Mouse (Mus musculus) kidney, embryonic 14.5 days (tissue): Measurements from ENCODE around the gene Cabp2. TPM values are rescaled to one million over a fixed set of nuclear protein-coding genes. Genes with fewer than 3 reads are reported as not detected.
"Not testable (repeated sequence)": the region's sequence is repeated elsewhere in the genome, so short reads cannot be mapped to it uniquely, and the experiment has no call there.

Source experiments
- ATAC-seq: fragments of 200-750 bp; cut with Nextera tagmentation; 2 replicates; pipeline ENCODE4 v1.8.0; 2017; ENCODE audit warnings: moderate number of reproducible peaks, mild to moderate bottlenecking, moderate TSS enrichment, moderate library complexity; ENCODE audit not compliant: low FRiP score, low TSS enrichment
- H3K27ac ChIP-seq: fragments of 300-500 bp; sonication (generic); 2 replicates; pipeline ENCODE4 v1.5.1; 2014; ENCODE audit warnings: low read depth, mild to moderate bottlenecking, low read length, moderate library complexity, mixed read lengths
- H3K27me3 ChIP-seq: fragments of 300-500 bp; sonication (generic); 2 replicates; pipeline ENCODE4 v1.6.1; 2014; ENCODE audit warnings: mild to moderate bottlenecking, low read length; ENCODE audit not compliant: control insufficient read depth, insufficient read depth
- H3K36me3 ChIP-seq: fragments of 300-500 bp; sonication (generic); 2 replicates; pipeline ENCODE4 v1.6.1; 2014; ENCODE audit warnings: low read length, mixed read lengths; ENCODE audit not compliant: control insufficient read depth, insufficient read depth
- H3K4me1 ChIP-seq: fragments of 300-500 bp; sonication (generic); 2 replicates; pipeline ENCODE4 v1.6.1; 2014; ENCODE audit warnings: low read length, mixed read lengths; ENCODE audit not compliant: control insufficient read depth, insufficient read depth
- H3K4me2 ChIP-seq: fragments of 300-500 bp; sonication (generic); replicated peaks from 2 replicates; pipeline ENCODE4 v1.6.1; 2014; ENCODE audit warnings: low read depth, mild to moderate bottlenecking, low read length
- H3K4me3 ChIP-seq: fragments of 300-500 bp; sonication (generic); 2 replicates; pipeline ENCODE4 v1.5.1; 2014; ENCODE audit warnings: mild to moderate bottlenecking, low read length
- H3K9ac ChIP-seq: fragments of 300-500 bp; sonication (generic); 2 replicates; pipeline ENCODE4 v1.6.1; 2014; ENCODE audit warnings: low read depth, mild to moderate bottlenecking, low read length, moderate library complexity
- H3K9me3 ChIP-seq: fragments of 300-500 bp; sonication (generic); 2 replicates; pipeline ENCODE4 v1.6.1; 2016; ENCODE audit warnings: low read length; ENCODE audit not compliant: control insufficient read depth
- WGBS: fragments of 180-500 bp; shearing (Covaris S2); extraction: QIAGEN DNeasy Blood & Tissue Kit; methylation state at CpG from one replicate; pipeline ENCODE4 v1.1.7; 2014; 5-methylcytosine and 5-hydroxymethylcytosine counted together
- polyA plus RNA-seq: library from polyadenylated mRNA; unstranded; fragments of >200 nt; fragmentation: Nextera tagmentation; extraction: Ambion mirVana; gene quantifications from 2 replicates; pipeline ENCODE4 v1.2.1, GENCODE M21; 2014

The Cabp2 gene
- polyA plus RNA-seq: not detected in 2 replicates

GRCm38 (mm10) chr19:4081394-4081793, at the start of gene Cabp2:
TSS of gene Cabp2 (plus strand) at chr19:4081578.
- Histone ChIP-seq H3K27ac (no peak within 1 kb of the TSS), H3K4me3 (no peak within 1 kb of the TSS), H3K4me2 (no peak within 1 kb of the TSS), H3K9ac (no peak within 1 kb of the TSS), H3K9me3 (no peaks in the 10 kb centered on the region), H3K4me1 (no peaks in the 10 kb centered on the region), H3K36me3 (no peaks in the 10 kb centered on the region), H3K27me3 (no peaks in the 10 kb centered on the region)
- 49% methylated on average over 3 of the region's 3 CpGs for WGBS
- ATAC-seq: no peak

GRCm38 (mm10) chr19:4032668-4033067, 48.7 kb upstream of the Cabp2 start:
- no peaks in the 10 kb centered on the region for H3K9me3 ChIP-seq
- no peak for ATAC-seq
- no peak overlapping the region for H3K27ac ChIP-seq
- peaks cover 9% of the 10 kb centered on the region for H3K4me1 ChIP-seq
- H3K4me2 ChIP-seq: no peak overlapping the region
- no peak overlapping the region for H3K9ac ChIP-seq
- WGBS: 75% methylated on average over 7 of the region's 7 CpGs
- H3K27me3 ChIP-seq: no peaks in the 10 kb centered on the region
- no peak overlapping the region for H3K4me3 ChIP-seq
- H3K36me3 ChIP-seq: no peaks in the 10 kb centered on the region; the same call in 1 of the 2 replicates

GRCm38 (mm10) chr19:4033298-4033697, 48.1 kb upstream of the Cabp2 start:
- Histone ChIP-seq H3K4me3 (no peak overlapping the region), H3K4me2 (no peak overlapping the region), H3K27ac (no peak overlapping the region), H3K36me3 (no peaks in the 10 kb centered on the region; the same call in 1 of the 2 replicates), H3K4me1 (peaks cover 13% of the 10 kb centered on the region), H3K9ac (no peak overlapping the region), H3K27me3 (no peaks in the 10 kb centered on the region), H3K9me3 (no peaks in the 10 kb centered on the region)
- ATAC-seq: no peak
- WGBS: 65% methylated on average over 3 of the region's 3 CpGs

- Histone ChIP-seq H3K9me3 (no peaks in the 10 kb centered on the region), H3K9ac (no peak overlapping the region), H3K27ac (no peak overlapping the region), H3K4me2 (no peak overlapping the region), H3K4me3 (no peak overlapping the region), H3K36me3 (no peaks in the 10 kb centered on the region; the same call in 1 of the 2 replicates), H3K4me1 (peaks cover 14% of the 10 kb centered on the region), H3K27me3 (no peaks in the 10 kb centered on the region)
- no peak for ATAC-seq
- WGBS: 74% methylated on average over 5 of the region's 5 CpGs
These were observed 47.6 kb upstream of the Cabp2 start for GRCm38 (mm10) chr19:4033742-4034141.

- no peak for ATAC-seq
- H3K36me3 ChIP-seq: no peaks in the 10 kb centered on the region; the same call in 1 of the 2 replicates
- H3K9ac ChIP-seq: no peak overlapping the region
- WGBS: 62% methylated on average over 12 of the region's 12 CpGs
- no peak overlapping the region for H3K27ac ChIP-seq
- H3K4me3 ChIP-seq: peak overlapping the region; percentile 7; the same call in 1 of the 2 replicates
- peak overlapping the region; percentile 33 for H3K4me2 ChIP-seq
- H3K9me3 ChIP-seq: no peaks in the 10 kb centered on the region
- H3K27me3 ChIP-seq: no peaks in the 10 kb centered on the region
- H3K4me1 ChIP-seq: peaks cover 14% of the 10 kb centered on the region
These were observed 44.9 kb upstream of the Cabp2 start for GRCm38 (mm10) chr19:4036327-4037045.

- H3K9me3 ChIP-seq, H3K27me3 ChIP-seq, H3K36me3 ChIP-seq: not testable (repeated sequence)
- H3K4me2 ChIP-seq: peak overlapping the region; percentile 70
- 20% methylated on average over 7 of the region's 8 CpGs for WGBS
- peak overlapping the region; percentile 56 for H3K4me3 ChIP-seq
- peak overlapping the region; percentile 74 for H3K9ac ChIP-seq
- peak overlapping the region; percentile 73; the same call in 1 of the 2 replicates for H3K27ac ChIP-seq
- peak; percentile 7; the same call in 1 of the 2 replicates for ATAC-seq
- H3K4me1 ChIP-seq: peaks cover 14% of the 10 kb centered on the region
These were observed 44.1 kb upstream of the Cabp2 start for GRCm38 (mm10) chr19:4037154-4037787.

- H3K9me3 ChIP-seq: no peaks in the 10 kb centered on the region
- peak within 1 kb of the TSS; percentile 74 for H3K9ac ChIP-seq
- peaks cover 14% of the 10 kb centered on the region for H3K4me1 ChIP-seq
- H3K4me3 ChIP-seq: peak within 1 kb of the TSS; percentile 56
- 0% methylated on average over 26 of the region's 26 CpGs for WGBS
- peak; percentile 89 for ATAC-seq
- H3K36me3 ChIP-seq: no peaks in the 10 kb centered on the region; the same call in 1 of the 2 replicates
- H3K27me3 ChIP-seq: no peaks in the 10 kb centered on the region
- peak within 1 kb of the TSS; percentile 70 for H3K4me2 ChIP-seq
- H3K27ac ChIP-seq: peak within 1 kb of the TSS; percentile 73; the same call in 1 of the 2 replicates
These were observed 43.6 kb upstream of the Cabp2 start, which contains the start of gene Gstp1 for GRCm38 (mm10) chr19:4037788-4038232. TSS of gene Gstp1 (minus strand) at chr19:4037985.

- H3K9ac ChIP-seq, H3K36me3 ChIP-seq, H3K4me2 ChIP-seq, H3K27me3 ChIP-seq, H3K4me3 ChIP-seq, H3K27ac ChIP-seq, ATAC-seq, H3K9me3 ChIP-seq: not testable (repeated sequence)
- peaks cover 14% of the 10 kb centered on the region for H3K4me1 ChIP-seq
- 80% methylated on average over 5 of the region's 5 CpGs for WGBS
These were observed 40.4 kb upstream of the Cabp2 start for GRCm38 (mm10) chr19:4040941-4041340.

- ATAC-seq: not testable (repeated sequence)
These were observed 39.9 kb upstream of the Cabp2 start for GRCm38 (mm10) chr19:4041500-4041899.

More at GRCm38 (mm10) chr19:4041500-4041899, 39.9 kb upstream of the Cabp2 start:
- H3K9me3 ChIP-seq, H3K27ac ChIP-seq, H3K4me2 ChIP-seq, H3K9ac ChIP-seq, H3K4me3 ChIP-seq, H3K36me3 ChIP-seq, H3K4me1 ChIP-seq, H3K27me3 ChIP-seq: not testable (repeated sequence)
- WGBS: 85% methylated on average over 3 of the region's 4 CpGs
